ENCODE assay signal across 1 mouse cellular context in the genomic region with DNA sequence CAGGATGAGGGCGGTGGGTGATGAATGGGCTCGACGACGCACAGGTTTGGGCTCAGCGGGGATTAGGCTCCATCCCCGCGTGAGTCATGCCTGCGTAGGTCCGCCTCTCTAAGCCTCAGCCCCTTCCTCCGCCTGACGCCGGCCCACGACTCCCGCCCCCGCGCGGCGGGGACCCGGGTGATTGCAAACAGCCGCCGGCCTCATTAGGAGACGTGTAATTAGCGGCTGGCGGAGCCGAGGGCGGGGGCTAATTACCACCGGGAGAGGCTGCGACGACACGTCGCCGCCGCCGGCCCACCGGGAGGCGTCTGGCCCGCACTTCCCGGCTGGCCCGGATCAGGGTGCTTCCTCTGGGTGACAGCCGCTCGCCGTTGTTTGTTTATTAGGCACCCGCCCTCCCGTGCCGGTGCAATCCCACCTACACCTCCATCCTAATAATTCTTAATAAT.
TF ChIP-seq lines count a peak whose summit lies in the region.

No protein-coding gene starts in this region.

TF ChIP-seq in C2C12, 6 proteins besides CTCF, POLR2A, EP300 and RAD21:
- TF ChIP-seq MAX (IDR thresholded peaks at IDR 0.05) (no peak), MYOD1 (IDR thresholded peaks at IDR 0.05; ENCODE audit: control insufficient read depth, insufficient read length, low read depth) (no peak), CEBPB (IDR thresholded peaks at IDR 0.05; ENCODE audit: low read depth) (no peak), MYOG (IDR thresholded peaks at IDR 0.05; ENCODE audit: control insufficient read depth, extremely low read depth, insufficient read length) (no peak), FOSL1 (IDR thresholded peaks at IDR 0.05; ENCODE audit: insufficient read depth, low read length, poor library complexity, severe bottlenecking) (no peak), USF1 (IDR thresholded peaks at IDR 0.05; ENCODE audit: low read depth) (no peak)
